Mouse (Mus musculus): ENCODE measurements around the gene Col4a6. TPM values are rescaled to one million over a fixed set of nuclear protein-coding genes. Genes with fewer than 3 reads are reported as not detected.

Col4a6 gene
- polyA plus RNA-seq, 1 experiment from 2014 or later, result 2.3 TPM

- H3K4me3 ChIP-seq (replicated peaks), result no peak overlapping the region
- H3K27ac ChIP-seq (replicated peaks), result no peak overlapping the region
- H3K9ac ChIP-seq (replicated peaks), result no peak overlapping the region
- no peak overlapping the region for H3K4me2 ChIP-seq
- no peaks in the 10 kb centered on the region for H3K27me3 ChIP-seq (replicated peaks)
- no peak for ATAC-seq (ENCODE audit: low FRiP score)
- no peaks in the 10 kb centered on the region for H3K4me1 ChIP-seq
- H3K36me3 ChIP-seq, result no peaks in the 10 kb centered on the region
- H3K9me3 ChIP-seq (replicated peaks), result no peaks in the 10 kb centered on the region
Measured at GRCm38 (mm10) chrX:141150290-141150689, 323.6 kb downstream of the Col4a6 start.

DNA sequence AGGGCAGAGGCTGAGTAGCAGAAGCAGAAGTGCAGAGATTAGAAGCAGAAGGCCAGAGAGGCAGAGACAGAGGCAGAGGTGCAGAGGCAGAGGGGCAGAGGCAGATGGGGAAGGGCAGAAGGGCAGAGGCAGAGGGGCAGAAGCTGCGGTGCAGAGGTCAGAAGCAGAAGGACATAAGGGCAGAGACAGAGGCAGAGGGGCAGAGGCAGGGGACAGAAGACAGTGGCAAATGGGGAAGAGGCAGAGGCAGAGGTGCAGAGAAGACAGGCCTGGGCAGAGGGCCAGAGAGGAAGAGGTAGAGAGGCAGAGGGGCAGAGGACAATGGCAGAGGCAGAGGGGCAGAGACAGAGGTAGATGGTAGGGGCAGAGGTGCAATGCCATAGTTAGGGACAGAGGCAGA is 324.2 kb downstream of the Col4a6 start:
- H3K36me3 ChIP-seq, result no peaks in the 10 kb centered on the region
- H3K4me2 ChIP-seq, result no peak overlapping the region
- H3K9me3 ChIP-seq (replicated peaks), result no peaks in the 10 kb centered on the region
- H3K4me3 ChIP-seq (replicated peaks), result no peak overlapping the region
- ATAC-seq (ENCODE audit: low FRiP score), result no peak
- H3K9ac ChIP-seq (replicated peaks), result no peak overlapping the region
- WGBS, result 67% methylated on average over 1 of the region's 1 CpGs
- H3K27me3 ChIP-seq (replicated peaks), result no peaks in the 10 kb centered on the region
- no peak overlapping the region for H3K27ac ChIP-seq (replicated peaks)
- H3K4me1 ChIP-seq, result no peaks in the 10 kb centered on the region

Other genes with a start within 250 kb of the Col4a6 start
- 7.3 and 8.5 TPM in 2 replicates for gene Col4a5, start 1.3 kb upstream of the Col4a6 start, polyA plus RNA-seq (2015; fragmentation: Nextera tagmentation; extraction: Ambion mirVana)